Mouse (Mus musculus) gastrocnemius, postnatal 10 days (tissue): Measurements from ENCODE around the gene Tm6sf2. TPM values are rescaled to one million over a fixed set of nuclear protein-coding genes. Genes with fewer than 3 reads are reported as not detected.

Experiments
- DNase-seq: peaks from one replicate; pipeline ENCODE4 v3.0.0; 2021; ENCODE audit warnings: mixed read lengths
- total RNA-seq, 2 experiments: library from RNA; stranded (reverse); gene quantifications; 2 replicates each; pipeline ENCODE4 v1.2.3; 2021

Gene Tm6sf2
- total RNA-seq, 2 experiments from 2014 or later = not detected

- no peak for DNase-seq
Measured at GRCm38 (mm10) chr8:70089296-70089960, 16.7 kb downstream of the Tm6sf2 start.

DNA sequence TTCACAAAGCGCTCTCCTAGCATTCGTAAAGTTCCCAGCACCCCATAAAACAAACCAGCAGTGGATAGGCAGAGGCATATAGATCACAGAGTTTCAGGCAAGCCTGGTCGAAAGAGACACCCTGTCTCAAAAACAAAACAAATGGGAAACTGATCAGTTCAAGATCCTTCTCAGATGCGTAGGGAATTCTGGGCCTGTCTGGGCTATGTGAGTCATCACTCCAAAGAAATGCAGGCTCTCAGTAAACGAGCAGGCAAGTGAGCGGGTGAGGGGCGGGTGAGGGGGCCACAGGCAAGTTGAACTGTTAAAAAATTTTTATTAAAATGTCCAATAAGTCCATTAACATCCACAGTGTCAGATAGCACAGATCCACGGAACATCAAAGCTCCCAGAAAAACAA lies 20.1 kb downstream of the Tm6sf2 start:
- no peak for DNase-seq

GRCm38 (mm10) chr8:70099276-70099675 lies 26.6 kb downstream of the Tm6sf2 start:
- no peak for DNase-seq

DNA sequence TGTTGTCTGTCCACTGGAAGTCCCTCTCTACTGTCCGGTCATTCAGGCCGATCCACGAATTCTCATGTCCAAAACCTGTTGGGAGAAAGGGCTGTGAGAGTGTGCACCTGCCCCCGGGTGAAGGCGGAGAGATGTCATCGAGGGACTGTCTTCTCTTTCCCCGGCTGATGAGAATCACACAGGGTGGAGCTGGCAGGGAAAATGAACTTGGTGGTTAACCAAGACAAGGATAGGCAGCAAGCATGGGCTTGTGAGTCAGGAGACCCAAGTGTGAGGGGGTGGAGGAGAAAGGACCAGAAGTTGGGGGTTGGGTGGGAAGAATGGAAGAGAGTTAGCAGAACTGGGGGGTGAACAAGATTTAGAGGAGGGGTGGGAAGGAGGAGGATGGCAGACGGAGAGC lies 27.5 kb downstream of the Tm6sf2 start:
- DNase-seq = no peak

DNA sequence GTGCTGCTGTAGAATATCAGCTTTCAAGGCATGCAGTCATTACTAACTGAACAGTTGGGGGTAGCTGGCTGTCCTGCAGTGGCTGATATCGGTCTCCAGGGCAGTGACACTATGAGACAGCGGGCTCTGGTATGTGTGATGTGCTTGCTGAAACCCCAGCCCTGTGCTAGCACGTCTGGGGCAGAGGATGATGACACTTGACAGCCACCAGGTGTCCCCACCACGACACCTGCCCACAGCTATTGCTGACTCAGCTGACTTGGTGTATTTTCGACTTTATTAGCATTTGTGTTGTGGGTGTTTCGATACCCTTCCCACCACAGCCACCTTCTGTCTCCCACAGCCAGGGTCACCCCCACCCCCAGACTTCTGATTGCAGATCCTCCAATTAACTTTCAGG lies 31.8 kb downstream of the Tm6sf2 start:
- peak; percentile 32 for DNase-seq

GRCm38 (mm10) chr8:70104922-70105321 lies 32.2 kb downstream of the Tm6sf2 start:
- DNase-seq = no peak

DNA sequence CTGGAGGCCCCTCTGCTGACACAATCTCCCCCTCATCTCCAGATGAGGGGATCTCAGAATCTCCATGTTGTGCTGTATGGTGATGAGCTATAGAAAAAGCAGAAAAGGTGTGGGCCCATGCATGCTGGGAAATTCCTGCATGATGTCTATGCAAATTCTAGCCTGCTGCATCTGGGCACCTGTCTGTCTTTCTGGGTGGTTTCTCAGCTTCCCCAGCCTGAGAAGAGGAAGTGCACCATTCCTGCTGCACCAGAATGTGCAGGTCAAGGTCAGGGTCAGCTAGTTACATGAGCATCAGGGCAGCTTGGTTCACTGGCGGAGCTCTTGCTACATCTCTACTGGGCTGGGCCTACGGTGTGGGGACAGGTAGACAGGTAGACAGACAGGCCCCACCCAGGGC lies 37.7 kb downstream of the Tm6sf2 start:
- DNase-seq = no peak

GRCm38 (mm10) chr8:70111192-70111795 lies 38.6 kb downstream of the Tm6sf2 start:
- no peak for DNase-seq

DNA sequence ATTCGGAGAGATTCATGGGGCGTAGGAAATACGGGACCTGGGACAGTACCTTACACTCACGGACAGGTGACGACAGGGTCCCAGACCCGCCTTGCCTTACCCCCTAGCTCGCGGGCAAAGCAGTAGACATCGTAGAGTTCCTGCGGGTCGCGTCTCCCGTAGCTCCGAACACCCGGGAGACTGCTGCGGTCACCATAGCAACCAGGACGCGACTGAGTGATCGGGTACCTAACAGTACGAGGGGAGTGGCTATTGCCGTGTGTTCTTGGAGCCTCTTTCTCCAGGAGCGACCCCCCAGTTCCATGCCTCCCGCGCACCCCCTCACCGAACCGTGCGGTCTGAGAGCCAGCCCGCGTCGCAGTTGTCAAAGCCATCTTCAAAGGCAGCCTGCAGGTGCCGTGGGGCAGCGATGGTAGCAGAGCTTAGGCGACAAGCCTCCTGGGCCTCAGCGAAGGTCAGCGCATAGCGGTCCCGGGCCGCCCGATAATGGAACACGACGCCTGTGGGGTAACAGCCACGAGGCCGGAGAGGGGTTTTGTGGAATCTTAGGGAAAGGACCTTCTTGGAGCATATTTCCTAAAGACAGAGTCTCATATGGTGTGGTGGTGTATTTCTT lies 39.8 kb downstream of the Tm6sf2 start:
- no peak for DNase-seq

DNA sequence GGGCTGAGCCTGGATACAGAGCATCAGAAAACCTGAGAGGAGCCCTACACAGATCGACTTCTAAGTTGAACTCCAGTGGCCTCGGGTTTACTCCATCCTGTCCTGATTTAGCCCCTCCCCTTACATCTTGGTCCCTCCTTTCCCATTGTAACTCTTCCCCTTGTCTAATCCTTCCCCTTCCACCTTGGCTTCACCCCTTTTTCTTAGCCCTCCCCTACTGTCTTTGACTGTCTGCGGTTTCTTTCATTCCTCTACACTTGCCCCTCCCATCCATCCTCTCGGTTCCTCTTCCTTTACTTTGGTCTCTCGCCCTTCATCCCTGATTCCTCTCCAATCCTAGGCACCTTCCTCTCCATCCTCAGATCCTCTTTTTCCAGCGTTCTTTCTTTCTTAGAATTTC lies 41.8 kb downstream of the Tm6sf2 start:
- DNase-seq = no peak

GRCm38 (mm10) chr8:70114892-70115291 lies 42.2 kb downstream of the Tm6sf2 start:
- no peak for DNase-seq

DNA sequence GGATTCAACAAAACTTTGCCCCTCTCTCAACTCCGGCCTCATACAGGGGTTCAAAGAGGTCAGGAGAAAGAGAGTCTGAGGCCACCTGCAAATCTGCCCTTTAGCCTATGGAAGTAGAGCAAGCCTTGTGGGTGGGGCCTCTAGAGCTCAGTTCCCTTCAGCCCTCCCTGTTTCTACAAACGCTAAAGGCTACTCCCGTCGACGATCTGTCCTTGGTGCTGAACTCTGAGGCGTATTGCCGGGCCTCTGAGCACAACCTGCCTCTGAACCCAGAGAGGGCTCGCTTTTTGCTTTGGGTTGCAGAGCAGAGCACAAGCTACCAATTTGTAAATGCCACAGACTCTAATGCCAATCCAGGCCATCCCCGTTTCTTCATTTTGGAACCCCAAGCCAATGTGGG lies 44.9 kb downstream of the Tm6sf2 start:
- no peak for DNase-seq

DNA sequence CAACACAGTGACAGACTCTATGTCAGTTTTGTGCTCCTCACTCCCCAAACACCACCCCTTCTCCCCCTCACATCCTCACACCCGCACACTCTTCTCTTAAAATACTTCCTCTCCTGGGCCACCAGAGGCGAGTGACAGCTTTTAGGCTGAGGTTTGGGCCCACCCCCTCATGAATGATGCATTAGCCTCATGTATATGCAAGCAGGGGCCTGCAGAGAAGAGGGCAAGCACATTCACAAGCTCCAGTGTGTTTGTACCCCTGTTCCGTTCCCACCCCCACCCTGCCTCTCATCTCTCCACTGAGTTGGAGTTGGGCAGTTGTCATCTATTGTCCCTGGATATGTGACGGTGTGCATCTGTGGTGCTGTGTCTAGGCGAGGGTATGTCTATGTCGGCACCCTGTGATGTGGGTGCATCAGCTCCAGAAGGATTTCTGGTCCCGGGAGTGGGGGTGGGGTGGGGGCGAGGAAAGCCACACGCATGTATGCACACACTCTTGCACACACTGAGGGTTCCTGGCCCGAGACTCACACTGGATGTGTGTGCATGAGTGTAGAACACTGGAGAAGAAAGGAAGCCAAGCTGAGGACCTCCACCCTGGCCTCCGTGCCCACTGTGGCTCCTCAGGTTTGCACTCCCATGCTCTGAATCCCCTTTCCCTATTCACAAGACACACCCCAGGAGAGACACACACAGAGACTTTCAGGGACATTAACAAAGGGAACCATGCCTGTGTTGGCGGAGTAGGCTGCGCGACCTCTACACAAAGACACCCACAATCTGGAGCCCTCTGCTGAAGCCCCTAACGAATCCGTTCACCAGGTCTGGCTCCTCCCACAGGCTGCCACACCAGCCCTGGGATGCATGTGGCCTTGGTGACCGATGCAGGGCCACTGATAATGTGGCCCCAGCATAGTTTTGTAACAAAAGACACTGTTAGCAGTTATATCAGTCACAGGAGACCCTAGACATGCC lies 46.3 kb downstream of the Tm6sf2 start:
- DNase-seq = no peak

GRCm38 (mm10) chr8:70120667-70121066 lies 47.9 kb downstream of the Tm6sf2 start, which contains the start of gene Ncan:
Ncan (minus strand) TSS chr8:70120873.
- peak; percentile 55 for DNase-seq

DNA sequence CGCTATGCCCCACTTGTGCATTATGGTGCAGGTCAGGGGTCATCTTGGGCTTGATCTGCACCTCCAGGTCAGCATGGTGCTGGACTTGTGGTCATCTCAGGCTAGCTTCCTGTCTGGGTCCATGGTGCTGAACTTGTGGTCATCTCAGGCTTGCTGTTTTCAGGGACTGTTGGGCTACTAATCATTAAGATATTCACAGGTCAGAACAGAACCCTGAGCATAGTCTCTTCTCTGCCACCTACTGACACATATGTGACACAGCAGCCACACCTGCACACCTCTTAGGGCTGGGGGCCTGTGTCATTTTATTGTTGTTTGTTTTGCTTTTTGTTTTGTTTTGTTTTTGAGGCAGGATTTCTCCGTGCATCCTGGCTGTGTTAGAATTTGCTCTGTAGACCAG lies 50.1 kb downstream of the Tm6sf2 start:
- DNase-seq = no peak

DNA sequence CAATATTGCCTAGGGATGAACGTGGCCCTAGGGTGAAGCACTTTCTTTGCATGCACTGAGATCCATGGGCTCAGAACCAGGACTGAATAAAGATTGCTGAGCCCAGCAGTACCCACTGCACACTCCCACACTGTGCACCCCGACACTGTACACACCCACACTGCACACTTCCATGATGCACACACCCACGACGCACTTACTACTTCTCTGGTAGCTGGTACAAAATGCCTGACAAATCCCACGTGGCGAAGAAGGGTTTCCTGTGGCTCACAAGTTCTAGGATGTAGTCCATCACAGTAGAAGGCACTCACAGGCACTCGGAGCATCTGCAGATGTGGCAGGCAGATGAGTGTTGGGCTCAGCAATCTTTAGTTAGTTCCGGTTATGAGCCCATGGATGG lies 52.3 kb downstream of the Tm6sf2 start:
- DNase-seq = no peak

- DNase-seq = peak; percentile 62
Measured at GRCm38 (mm10) chr8:70128435-70128834, 55.7 kb downstream of the Tm6sf2 start.

DNA sequence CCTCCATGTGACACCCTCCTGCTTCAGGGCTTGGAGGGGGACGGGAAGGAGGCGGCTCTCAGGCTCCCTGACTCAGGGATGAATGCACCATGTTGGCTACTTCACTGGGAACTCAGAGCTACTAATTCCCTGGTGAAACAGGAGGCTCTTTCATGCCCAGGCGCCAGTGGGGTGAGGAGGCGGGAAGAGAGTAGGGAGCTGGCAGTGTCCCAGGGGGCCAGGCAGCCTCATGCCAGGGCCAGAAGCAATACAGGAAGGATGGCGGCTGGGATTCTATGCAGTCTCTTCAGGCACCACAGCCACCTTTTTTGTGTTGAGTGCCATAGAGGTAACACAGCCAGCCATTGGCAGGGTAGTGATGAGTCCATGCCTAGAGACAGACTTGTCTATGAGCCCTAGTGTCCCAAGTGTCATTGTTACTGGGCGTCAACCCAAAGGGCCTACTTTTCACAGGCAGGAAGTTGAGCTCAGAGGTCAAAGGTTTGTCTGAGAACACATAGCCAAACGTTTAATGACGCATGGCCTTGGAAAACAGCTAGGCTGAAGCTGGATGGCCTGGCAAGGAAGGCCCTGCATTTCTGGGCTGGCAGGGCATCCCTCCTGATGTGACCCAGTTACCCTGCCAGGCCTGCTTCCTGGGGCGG lies 56.7 kb downstream of the Tm6sf2 start:
- DNase-seq = peak; percentile 48
